Mouse (Mus musculus) retina, adult 2 months (tissue): ENCODE data around the gene Msl1.

Experiments
- DNase-seq: peaks from one replicate; pipeline ENCODE4 v3.0.0-alpha.2; 2012; ENCODE audit warnings: low read depth, low spot score

The Msl1 gene

DNA sequence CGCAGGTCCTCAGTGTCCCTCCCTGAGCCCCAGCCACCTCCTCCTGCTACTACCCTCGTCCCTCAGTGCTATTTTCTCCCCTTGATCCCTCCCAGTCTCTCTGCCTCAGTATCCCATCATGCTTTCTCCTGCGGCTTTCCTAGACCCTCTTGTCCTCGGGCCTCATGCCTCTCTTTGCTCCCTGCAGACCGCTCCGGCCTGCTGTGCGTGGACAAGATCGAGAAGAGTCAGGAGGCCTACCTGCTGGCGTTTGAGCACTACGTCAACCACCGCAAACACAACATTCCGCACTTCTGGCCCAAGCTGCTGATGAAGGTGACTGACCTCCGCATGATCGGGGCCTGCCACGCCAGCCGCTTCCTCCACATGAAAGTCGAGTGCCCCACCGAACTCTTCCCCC lies 31.2 kb upstream of the Msl1 start:
- DNase-seq, result no peak

- no peak for DNase-seq
Observed at GRCm38 (mm10) chr11:98764746-98765145, 30.6 kb upstream of the Msl1 start.

DNA sequence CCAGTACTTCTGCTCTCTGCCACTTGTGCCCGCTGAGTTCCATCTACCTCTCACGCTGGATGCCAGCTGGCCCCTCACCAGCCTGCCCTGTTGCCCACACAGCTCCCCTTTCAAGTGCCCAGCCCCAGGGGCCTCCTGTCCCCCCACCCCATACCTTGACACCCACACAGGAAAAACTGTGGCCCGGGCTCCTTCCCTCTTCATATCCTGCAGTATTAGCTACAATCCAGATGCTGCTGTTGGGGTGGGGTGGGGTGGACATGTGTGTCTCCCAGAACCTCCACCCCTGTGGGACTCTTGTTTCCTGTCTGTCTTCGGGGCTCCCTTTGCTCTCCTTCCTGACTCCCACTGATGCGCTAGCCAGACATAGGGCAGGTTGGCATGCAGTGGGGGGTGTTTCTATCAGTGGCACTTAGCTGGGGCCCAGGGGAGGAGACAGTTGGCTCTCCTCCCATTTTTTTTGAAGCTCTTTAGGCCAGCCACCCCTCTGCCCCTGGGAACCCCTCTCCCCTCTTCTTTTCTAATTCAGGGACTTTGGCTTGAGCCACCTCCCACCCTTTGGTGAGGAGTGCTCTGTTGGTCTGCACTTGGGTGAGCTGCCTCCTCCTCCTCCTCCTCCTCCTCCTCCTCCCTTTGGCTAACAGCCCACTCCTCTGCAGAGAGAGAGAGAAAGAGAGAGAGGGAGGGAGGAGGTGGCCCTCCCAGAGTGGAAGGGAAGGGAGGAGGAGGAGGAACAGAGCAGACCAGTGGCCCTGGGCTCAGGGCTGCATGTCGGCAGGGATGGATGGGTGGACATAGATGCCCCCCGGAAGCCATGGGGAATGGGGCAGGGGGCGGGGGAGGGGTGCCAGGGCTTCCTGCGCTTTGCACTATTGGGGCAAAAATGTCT lies 29.7 kb upstream of the Msl1 start:
- DNase-seq, result no peak

DNA sequence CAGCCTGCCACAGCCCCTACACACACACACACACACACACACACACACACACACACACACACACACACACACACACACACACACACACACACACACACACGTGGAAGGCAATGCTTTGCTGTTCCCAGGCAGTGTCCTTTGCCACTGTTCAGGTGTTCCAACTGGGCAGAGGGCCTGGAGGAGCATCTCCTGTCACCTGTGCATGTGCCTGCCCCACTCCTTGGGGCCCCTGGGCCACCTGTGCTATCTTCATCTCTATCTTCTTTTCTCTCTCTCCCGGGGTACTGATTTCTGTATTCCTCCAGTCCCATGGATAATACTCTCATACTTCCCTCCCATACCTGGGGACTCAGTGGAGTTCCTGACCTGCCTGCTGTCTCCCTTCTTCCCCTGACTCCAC lies 29.0 kb upstream of the Msl1 start:
- DNase-seq, result no peak

GRCm38 (mm10) chr11:98766816-98767215 lies 28.5 kb upstream of the Msl1 start:
- DNase-seq, result no peak

- DNase-seq, result no peak
Observed at GRCm38 (mm10) chr11:98767276-98767675, 28.0 kb upstream of the Msl1 start.

DNA sequence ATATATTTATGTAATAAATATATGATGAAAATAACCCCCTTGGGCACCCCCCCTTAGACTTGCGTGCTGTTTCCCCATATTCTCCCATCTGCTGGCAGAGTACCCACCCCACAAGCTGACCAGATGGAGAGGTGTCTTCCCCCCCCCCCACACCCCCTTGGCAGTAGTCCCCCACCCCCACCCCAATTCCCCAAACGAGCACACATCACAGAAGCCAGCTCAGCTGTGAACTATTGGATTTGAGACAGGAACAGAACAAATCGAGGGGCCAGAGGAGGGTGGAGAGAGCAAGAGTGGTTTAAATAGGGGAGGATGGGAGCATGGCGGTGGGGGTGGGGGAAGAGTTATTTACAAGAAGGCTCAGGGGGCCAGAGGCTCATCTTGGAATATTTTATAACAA lies 27.6 kb upstream of the Msl1 start:
- no peak for DNase-seq

DNA sequence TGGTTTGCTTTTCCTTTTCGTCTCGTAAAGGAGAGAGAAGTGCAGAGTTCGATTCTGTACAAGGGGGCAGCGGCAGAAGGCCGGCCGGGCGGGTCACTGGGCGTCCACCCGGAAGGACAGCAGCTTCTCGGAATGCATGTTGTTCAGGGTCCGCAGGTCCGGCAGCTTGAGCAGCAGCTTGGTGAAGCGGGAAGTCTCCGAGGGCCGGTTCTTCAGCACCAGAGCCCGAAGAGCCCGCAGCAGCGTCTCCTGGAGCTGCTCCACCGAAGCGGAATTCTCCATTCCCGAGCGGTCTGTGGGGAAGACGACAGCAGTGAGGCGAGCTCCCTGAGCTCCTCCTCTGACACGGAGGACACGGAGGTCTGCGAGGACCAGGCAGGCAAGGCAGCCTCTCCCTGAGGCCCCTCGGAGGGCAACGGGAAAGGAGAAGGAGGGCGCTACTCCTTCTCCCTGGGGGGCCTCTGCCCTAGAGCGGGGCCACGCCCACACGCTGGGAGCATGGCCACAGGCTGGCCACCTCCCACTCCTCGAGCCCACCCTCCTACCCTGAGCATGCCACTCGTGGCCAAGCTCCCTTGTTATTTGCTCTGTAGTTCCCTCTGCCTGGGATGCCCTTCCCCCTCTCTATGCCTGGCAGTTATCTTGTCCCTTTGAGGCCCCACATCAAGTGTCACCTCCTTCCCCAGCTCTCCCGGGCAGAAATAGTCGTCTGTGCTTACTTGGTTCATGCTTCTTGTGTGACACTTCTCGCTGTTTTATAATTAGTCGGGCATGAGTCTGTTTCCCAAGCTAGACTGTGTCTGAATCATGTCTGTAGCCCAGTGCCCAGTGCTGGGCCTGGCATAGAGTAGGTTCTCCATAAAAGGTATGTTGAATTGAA lies 26.9 kb upstream of the Msl1 start:
- no peak for DNase-seq

GRCm38 (mm10) chr11:98769007-98769954 lies 26.0 kb upstream of the Msl1 start:
- DNase-seq, result no peak

DNA sequence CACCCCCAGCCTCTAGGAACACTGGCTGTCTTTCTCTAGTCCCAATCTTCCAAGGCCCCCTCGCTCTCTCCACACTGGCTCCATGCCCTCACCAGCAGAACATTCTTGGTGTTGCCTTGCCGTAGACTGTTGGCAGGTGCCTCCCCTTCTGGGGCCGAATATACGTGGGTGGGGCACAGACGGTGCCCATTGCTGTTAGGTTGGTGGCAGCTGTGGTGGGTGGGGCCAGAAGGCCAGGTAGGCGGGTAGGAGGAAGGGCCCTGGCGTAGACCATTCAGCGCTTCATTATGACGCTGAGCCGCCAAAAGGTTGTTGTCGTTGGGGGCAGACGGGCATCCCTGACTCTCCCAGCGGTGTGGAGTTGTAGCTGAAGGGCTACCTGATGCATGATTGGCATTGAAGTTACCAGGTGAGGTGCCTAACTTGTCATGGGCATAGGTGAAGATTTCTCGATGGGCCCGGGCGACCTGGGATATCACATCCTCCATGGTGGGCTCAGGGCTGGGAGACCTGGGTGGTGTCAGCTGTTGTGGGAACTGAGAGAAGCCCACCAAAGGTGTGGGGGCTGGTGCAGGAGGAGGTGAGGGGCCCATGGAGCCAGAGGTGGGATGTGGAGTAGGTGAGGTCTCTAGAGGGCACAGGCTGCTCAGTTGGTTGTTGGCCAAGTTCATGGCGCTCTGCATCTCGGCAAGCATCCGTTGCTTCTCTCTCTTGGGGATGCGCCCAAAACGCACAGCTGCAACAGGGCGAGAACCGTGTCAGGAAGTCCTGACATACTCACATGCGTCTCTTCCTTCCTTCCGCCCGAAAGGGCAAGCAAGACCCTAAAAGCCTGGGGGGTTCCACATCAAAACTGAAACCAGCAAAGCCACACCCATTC lies 25.0 kb upstream of the Msl1 start:
- no peak for DNase-seq

DNA sequence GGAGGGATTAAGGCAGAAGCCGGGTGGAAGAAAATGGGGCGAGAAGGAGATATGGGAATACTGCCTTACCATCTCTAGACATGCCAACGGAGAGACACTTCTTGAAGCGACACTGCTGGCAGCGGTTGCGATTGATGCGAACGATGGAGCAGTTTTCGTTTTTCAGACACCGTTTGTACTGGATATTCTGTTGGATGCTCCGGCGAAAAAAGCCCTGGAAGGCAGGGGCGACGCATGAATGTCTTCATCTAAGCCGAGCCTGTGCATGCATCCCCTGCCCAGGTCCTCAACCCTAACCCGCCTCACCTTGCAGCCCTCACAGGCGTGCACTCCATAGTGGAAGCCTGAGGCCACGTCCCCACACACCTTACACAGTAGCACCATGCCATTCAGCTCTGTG lies 24.2 kb upstream of the Msl1 start:
- DNase-seq, result no peak

- no peak for DNase-seq
Observed at GRCm38 (mm10) chr11:98771844-98772525, 23.3 kb upstream of the Msl1 start.

DNA sequence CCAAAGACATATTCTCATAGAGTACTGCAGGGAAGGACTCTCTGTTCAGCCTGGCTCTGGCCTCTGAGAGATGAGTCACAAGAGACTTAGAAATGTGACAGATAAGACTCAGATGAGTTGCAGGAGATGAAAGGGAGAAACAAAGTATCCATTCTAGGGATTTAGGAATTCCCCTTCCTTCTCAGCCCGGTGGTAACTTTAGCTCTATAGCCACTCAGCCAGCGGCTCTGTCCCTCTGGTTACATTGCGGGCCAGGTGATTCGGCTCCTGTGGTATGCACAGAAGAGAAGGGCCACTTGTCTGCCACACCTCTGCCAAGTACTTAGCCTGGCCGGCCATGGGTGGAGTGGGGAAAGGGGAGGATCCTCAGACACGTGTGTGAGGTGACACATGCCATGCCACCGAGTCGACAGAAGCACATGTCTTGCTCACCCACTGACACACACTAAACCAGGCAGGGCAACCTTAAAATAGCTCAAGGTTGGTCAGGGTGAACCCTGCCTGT lies 22.6 kb upstream of the Msl1 start:
- DNase-seq, result no peak

- peak; percentile 100 for DNase-seq
Observed at GRCm38 (mm10) chr11:98773635-98774295, 21.6 kb upstream of the Msl1 start.

- no peak for DNase-seq
Observed at GRCm38 (mm10) chr11:98774582-98775347, 20.6 kb upstream of the Msl1 start, which contains the start of gene Nr1d1. Gene Nr1d1, minus strand, starts transcription at chr11:98775333.

DNA sequence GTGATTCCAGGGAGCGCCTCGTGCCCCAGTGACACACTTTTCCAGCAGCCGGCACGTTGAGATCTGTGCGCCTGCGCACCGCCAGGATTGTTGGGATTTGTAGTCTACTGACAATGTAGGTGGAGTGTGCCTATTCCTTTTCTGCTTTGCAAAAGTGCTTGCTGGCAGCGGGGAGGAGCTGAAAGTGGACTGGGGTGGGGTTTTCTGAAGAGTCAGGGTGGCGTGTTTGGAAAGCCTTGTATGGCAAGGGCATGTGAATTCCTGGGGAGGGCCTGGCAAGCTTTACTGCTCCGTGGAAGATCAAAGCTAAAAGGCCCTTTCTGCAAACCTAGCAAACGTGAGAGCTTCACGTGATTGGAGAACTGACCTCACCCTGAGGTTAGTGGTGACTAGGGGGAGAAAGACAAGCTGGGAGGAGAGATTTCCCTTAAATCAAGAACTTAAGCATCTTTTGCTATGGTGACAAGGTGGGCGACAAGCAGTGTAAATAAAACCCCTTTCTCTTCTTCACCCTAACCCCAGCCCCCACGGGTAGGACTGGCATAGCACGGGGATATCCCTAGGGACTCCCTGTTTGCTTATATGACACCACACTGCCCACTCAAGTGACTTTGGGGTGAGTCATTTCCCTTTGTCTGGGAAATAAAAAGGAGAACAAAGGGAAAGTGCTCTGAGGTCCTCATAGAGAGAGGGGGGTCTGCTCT lies 19.8 kb upstream of the Msl1 start:
- peak; percentile 94 for DNase-seq

DNA sequence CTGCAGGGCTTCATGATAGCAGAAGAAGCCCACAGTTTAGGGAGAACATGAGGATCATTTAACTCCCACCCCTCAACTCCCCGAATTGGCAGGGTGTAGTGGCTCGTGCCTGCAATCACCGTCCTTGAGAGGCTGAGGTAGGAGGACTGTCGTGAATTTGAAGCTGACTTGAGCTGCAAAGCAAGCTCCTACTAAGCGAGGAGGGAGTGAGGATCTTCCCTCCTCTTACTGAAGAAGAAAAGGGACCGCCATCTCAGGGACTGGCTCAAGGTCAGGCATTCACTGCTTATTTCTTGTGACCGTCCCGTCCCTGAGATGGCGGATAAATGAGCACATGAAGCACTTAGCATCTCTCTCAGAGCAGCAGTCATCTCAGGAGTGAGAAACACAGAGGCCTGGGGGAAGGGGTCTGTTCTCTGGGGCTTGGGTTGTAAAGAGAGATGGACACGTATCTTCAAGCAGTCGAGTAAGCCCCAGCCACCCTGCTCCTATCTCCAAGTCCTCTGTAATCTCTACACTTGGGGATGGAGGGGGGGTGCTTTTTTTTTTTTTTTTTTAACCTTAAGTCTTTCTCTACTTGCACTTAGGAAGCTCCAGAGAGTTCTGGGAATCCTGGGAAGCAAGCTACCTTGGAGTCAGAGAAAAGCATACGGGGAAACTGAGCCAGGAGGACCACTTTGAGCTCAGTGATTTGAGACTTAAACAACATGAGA lies 19.1 kb upstream of the Msl1 start:
- no peak for DNase-seq
